Mouse (Mus musculus) lung, postnatal 0 days (tissue): ENCODE results near the gene Zfp598.

Source experiments
- CTCF ChIP-seq: IDR thresholded peaks from 2 replicates; pipeline ENCODE4 v1.5.1; 2016; ENCODE audit warnings: antibody characterized with exemption, mild to moderate bottlenecking
- EP300 ChIP-seq: IDR thresholded peaks from 2 replicates; pipeline ENCODE4 v1.6.1; 2016; ENCODE audit warnings: antibody characterized with exemption, mild to moderate bottlenecking, control low read depth

DNA sequence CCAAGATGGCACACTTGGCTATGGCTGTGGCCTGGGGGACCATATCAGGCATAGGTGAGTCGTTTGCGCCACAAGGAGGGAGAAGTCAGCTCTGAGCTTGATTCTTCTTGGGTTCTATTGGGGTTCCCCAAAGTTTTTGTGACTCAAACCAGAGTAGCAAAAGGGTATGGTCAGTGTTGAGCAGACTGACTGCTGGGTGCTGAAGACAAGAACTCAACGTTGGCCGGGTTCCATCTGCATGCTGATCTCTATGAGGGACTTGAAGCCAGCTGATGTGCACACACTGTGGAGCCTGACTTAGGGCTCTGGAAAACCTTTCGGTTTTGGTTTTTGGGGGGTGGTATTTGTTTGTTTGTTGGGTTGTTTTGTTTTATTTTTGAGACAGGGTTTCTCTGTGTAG is 33.8 kb upstream of the Zfp598 start:
- no peak for TF ChIP-seq CTCF
- TF ChIP-seq EP300: no peak; the same call in 1 of the 2 replicates
